Mouse (Mus musculus): ENCODE measurements around the gene Cxcr2.

- TF ChIP-seq CTCF (IDR thresholded peaks at IDR 0.05; ENCODE audit: extremely low read depth, insufficient read depth, insufficient read length, insufficient replicate concordance) (no peak), POLR2A (IDR thresholded peaks at IDR 0.05; ENCODE audit: low read depth, low read length) (no peak)
Measured at GRCm38 (mm10) chr1:74169721-74170120, 15.9 kb downstream of the Cxcr2 start.

Data from spleen, adult 2 months (tissue).